Mouse (Mus musculus): Measurements from ENCODE around the gene Dusp27. TPM values are rescaled to one million over a fixed set of nuclear protein-coding genes. Genes with fewer than 3 reads are reported as not detected.

Gene Dusp27
- total and polyA plus RNA-seq, 2 experiments from 2014 or later, result 0.48 to 1.00 TPM

- Histone ChIP-seq H3K4me1 (ENCODE audit: insufficient read depth) (no peaks in the 10 kb centered on the region), H3K4me2 (ENCODE audit: low read depth) (no peak overlapping the region), H3K36me3 (ENCODE audit: insufficient read depth) (no peaks in the 10 kb centered on the region), H3K9me3 (ENCODE audit: low read length) (no peaks in the 10 kb centered on the region), H3K27ac (ENCODE audit: low read depth, low read length) (no peak overlapping the region), H3K9ac (no peak overlapping the region), H3K4me3 (ENCODE audit: low read depth, low read length) (no peak overlapping the region), H3K27me3 (ENCODE audit: insufficient read depth, low read length) (no peaks in the 10 kb centered on the region)
- TF ChIP-seq CTCF (IDR thresholded peaks at IDR 0.05; ENCODE audit: low read depth), result no peak
- WGBS, result 68% methylated on average over 8 of the region's 8 CpGs
- ATAC-seq, result no peak
- no peak for DNase-seq
These were observed 2.7 kb downstream of the Dusp27 start for GRCm38 (mm10) chr1:166124932-166125593.

DNA sequence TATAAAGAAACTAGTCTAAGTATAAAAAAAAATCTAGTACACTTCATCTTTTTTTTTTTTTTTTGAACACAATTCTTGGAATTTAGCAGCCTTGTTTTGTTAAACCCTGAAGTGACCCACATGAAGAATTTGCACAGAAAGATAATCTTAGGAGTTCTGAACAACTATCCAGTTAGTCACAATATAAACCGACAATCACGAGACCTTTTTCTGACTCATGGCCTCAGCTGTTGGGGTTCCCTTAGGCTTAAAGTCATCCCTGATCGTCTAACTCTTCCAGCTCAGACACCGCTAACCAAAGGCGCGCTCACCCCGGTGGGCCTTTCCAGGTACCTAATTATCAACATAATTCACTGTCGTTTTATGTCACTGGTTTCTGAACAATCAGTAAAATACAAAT, 4.0 kb downstream of the Dusp27 start:
- Histone ChIP-seq H3K27ac (ENCODE audit: low read depth, low read length) (no peak overlapping the region), H3K4me2 (ENCODE audit: low read depth) (no peak overlapping the region), H3K4me1 (ENCODE audit: insufficient read depth) (no peaks in the 10 kb centered on the region), H3K36me3 (ENCODE audit: insufficient read depth) (no peaks in the 10 kb centered on the region), H3K4me3 (ENCODE audit: low read depth, low read length) (no peak overlapping the region), H3K9ac (no peak overlapping the region), H3K27me3 (ENCODE audit: insufficient read depth, low read length) (no peaks in the 10 kb centered on the region), H3K9me3 (ENCODE audit: low read length) (no peaks in the 10 kb centered on the region)
- DNase-seq (no peak), ATAC-seq (no peak)
- no peak for TF ChIP-seq CTCF (IDR thresholded peaks at IDR 0.05; ENCODE audit: low read depth)
- 91% methylated on average over 8 of the region's 8 CpGs for WGBS

GRCm38 (mm10) chr1:166123045-166123444, 4.7 kb downstream of the Dusp27 start:
- Histone ChIP-seq H3K27me3 (ENCODE audit: insufficient read depth, low read length) (no peaks in the 10 kb centered on the region), H3K4me2 (ENCODE audit: low read depth) (no peak overlapping the region), H3K4me3 (ENCODE audit: low read depth, low read length) (no peak overlapping the region), H3K9ac (no peak overlapping the region), H3K36me3 (ENCODE audit: insufficient read depth) (no peaks in the 10 kb centered on the region), H3K4me1 (ENCODE audit: insufficient read depth) (no peaks in the 10 kb centered on the region), H3K9me3 (ENCODE audit: low read length) (no peaks in the 10 kb centered on the region), H3K27ac (ENCODE audit: low read depth, low read length) (no peak overlapping the region)
- ATAC-seq (no peak), DNase-seq (no peak)
- WGBS, result 93% methylated on average over 1 of the region's 1 CpGs
- TF ChIP-seq CTCF (IDR thresholded peaks at IDR 0.05; ENCODE audit: low read depth), result no peak

DNA sequence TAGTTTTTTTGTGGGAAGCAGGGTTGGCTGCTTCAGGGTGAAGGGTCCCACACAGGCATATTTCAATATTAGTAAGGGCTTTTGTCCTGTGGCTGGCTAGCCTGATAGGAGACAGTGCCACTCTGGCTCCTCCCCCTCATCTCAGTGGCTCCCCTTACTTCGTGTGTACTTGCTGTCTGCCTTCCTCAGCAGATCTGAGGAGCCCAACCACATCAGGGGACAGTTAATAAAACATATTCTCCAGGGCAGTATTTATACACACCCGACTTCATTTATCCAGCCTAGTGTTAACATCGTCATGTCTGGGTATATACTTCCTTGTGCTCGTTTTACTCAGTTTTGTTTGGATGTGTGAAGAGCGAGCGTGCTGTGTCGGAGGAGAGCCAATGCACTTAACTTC, 5.6 kb downstream of the Dusp27 start:
- no peaks in the 10 kb centered on the region for H3K9me3 ChIP-seq (ENCODE audit: low read length)
- no peak for TF ChIP-seq CTCF (IDR thresholded peaks at IDR 0.05; ENCODE audit: low read depth)
- no peak for ATAC-seq
- no peak overlapping the region for H3K4me2 ChIP-seq (ENCODE audit: low read depth)
- WGBS, result 80% methylated on average over 7 of the region's 7 CpGs
- H3K4me1 ChIP-seq (ENCODE audit: insufficient read depth), result no peaks in the 10 kb centered on the region
- H3K27me3 ChIP-seq (ENCODE audit: insufficient read depth, low read length), result no peaks in the 10 kb centered on the region
- H3K27ac ChIP-seq (ENCODE audit: low read depth, low read length), result no peak overlapping the region
- no peak overlapping the region for H3K4me3 ChIP-seq (ENCODE audit: low read depth, low read length)
- no peaks in the 10 kb centered on the region for H3K36me3 ChIP-seq (ENCODE audit: insufficient read depth)
- H3K9ac ChIP-seq, result no peak overlapping the region
- no peak for DNase-seq

DNA sequence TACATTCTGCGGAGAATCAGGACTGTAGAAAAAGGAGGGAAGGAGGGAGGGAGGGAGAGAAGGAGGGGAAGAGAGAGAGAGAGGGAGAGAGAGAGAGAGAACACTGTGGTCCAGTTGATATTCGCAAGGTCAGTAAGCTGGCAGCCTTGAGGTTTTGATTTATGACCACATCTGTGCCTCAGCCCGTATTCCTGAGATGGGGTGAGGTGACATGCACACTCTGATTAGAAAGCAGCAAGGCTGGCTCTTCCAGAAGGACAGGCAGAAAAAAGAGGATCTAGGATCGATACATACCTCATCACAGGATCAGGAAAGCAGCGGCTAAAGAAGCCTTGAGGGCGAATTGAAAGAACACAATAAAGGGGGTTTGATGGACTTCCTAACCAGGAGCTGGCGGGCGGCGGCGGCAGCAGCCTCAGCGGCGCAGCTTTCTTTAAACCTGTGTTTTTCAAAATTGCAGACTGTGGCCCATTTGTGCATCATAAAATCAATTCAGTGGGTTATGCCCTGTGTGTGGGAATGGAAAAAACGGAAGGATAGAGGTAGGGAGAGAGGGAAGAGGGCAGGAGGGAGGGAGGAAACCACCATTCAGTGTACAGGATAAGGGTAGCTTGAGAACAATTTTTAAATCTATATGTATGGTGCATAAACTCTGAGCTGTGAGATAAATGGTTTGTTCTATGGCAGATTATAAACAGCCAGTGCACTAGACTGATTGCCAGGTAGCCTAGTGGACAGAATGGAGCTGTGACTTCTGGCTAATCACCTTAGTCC, 9.7 kb downstream of the Dusp27 start:
- H3K4me1 ChIP-seq (ENCODE audit: insufficient read depth), result no peaks in the 10 kb centered on the region
- H3K27me3 ChIP-seq (ENCODE audit: insufficient read depth, low read length), result no peaks in the 10 kb centered on the region
- no peak overlapping the region for H3K4me3 ChIP-seq (ENCODE audit: low read depth, low read length)
- H3K9ac ChIP-seq, result no peak overlapping the region
- 52% methylated on average over 13 of the region's 13 CpGs for WGBS
- no peak overlapping the region for H3K27ac ChIP-seq (ENCODE audit: low read depth, low read length)
- no peaks in the 10 kb centered on the region for H3K36me3 ChIP-seq (ENCODE audit: insufficient read depth)
- H3K4me2 ChIP-seq (ENCODE audit: low read depth), result no peak overlapping the region
- ATAC-seq (no peak), DNase-seq (no peak)
- no peaks in the 10 kb centered on the region for H3K9me3 ChIP-seq (ENCODE audit: low read length)
- TF ChIP-seq CTCF (IDR thresholded peaks at IDR 0.05; ENCODE audit: low read depth), result no peak

DNA sequence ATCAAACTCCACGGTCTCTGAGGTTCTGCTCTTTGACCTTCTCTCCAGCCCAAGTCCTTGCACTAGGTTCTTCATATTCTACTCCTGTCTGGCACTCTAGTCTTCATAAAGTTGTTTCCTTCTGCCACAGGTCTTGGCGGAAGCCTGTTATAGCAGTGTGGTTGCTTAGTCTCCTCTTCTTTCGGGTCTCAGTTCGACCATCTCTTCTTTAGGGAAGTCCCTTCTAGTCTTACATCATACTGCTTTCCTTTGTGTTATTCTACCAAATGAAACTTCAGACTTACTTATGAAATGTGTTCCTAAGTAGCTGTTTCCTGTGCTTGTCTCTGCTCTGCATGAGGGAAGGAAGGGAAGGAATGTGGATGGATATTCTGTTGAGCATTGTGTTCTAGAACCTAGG, 12.0 kb downstream of the Dusp27 start:
- DNase-seq (no peak), ATAC-seq (no peak)
- no peak overlapping the region for H3K4me2 ChIP-seq (ENCODE audit: low read depth)
- no peak overlapping the region for H3K9ac ChIP-seq
- no peaks in the 10 kb centered on the region for H3K4me1 ChIP-seq (ENCODE audit: insufficient read depth)
- no peak for TF ChIP-seq CTCF (IDR thresholded peaks at IDR 0.05; ENCODE audit: low read depth)
- WGBS, result 95% methylated on average over 4 of the region's 4 CpGs
- no peaks in the 10 kb centered on the region for H3K36me3 ChIP-seq (ENCODE audit: insufficient read depth)
- no peak overlapping the region for H3K4me3 ChIP-seq (ENCODE audit: low read depth, low read length)
- H3K27ac ChIP-seq (ENCODE audit: low read depth, low read length), result no peak overlapping the region
- H3K9me3 ChIP-seq (ENCODE audit: low read length), result no peaks in the 10 kb centered on the region
- no peaks in the 10 kb centered on the region for H3K27me3 ChIP-seq (ENCODE audit: insufficient read depth, low read length)

DNA sequence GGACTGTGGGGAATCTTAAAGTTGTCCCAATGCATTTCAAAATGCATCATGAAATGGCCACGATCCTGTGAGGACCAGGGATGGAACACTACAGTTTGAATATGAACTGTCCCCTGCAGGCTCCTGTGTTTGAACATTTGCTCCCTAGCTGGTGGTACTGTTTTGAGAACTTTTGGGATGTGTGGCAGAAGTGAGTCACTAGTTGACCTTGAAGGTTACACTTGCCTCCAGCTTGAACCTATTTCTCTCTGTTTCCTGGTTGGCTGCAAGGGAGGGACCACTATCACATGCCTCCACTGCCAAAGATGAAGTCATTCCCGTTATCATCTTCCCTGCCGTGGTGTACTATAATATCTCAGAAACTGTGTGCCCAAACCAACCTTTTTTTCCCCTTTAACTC, 12.7 kb downstream of the Dusp27 start:
- TF ChIP-seq CTCF (IDR thresholded peaks at IDR 0.05; ENCODE audit: low read depth), result no peak
- ATAC-seq, result no peak
- DNase-seq, result no peak
- no peak overlapping the region for H3K4me2 ChIP-seq (ENCODE audit: low read depth)
- no peaks in the 10 kb centered on the region for H3K27me3 ChIP-seq (ENCODE audit: insufficient read depth, low read length)
- H3K4me1 ChIP-seq (ENCODE audit: insufficient read depth), result no peaks in the 10 kb centered on the region
- H3K4me3 ChIP-seq (ENCODE audit: low read depth, low read length), result no peak overlapping the region
- no peaks in the 10 kb centered on the region for H3K36me3 ChIP-seq (ENCODE audit: insufficient read depth)
- no peaks in the 10 kb centered on the region for H3K9me3 ChIP-seq (ENCODE audit: low read length)
- H3K27ac ChIP-seq (ENCODE audit: low read depth, low read length), result no peak overlapping the region
- H3K9ac ChIP-seq, result no peak overlapping the region
- 86% methylated on average over 3 of the region's 3 CpGs for WGBS

All from forebrain, postnatal 0 days (tissue).